Mouse (Mus musculus): ENCODE results near the gene Gpatch2l. TPM values are rescaled to one million over a fixed set of nuclear protein-coding genes. Genes with fewer than 3 reads are reported as not detected.
A peak's percentile ranks its signal among the peaks of the same experiment; 100 is the strongest.

Gpatch2l gene
- polyA plus RNA-seq, 1 experiment from 2014 or later = 25.0 TPM

DNA sequence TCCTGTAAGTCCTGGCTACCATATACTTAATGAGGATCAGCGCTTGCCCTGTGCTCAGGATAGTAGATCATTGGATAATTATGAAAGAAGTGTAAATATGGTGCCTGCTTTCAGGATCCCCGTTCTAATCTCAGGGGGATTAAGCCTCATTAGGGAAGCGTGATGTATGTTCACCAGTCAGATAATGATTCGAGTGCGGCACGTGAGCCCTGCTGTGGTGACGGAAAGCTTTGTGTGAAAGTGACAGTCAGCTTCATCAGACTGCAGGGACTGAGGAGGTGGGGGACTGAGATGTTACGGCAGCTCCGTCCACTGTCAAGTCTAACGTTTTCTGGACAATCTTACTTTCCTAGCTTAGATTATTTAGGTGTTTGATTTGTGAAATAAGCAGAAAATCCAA, 38.3 kb downstream of the Gpatch2l start:
- WGBS = 44% methylated on average over 10 of the region's 10 CpGs
- Histone ChIP-seq H3K36me3 (peaks cover 13% of the 10 kb centered on the region), H3K27me3 (replicated peaks) (no peaks in the 10 kb centered on the region), H3K4me3 (replicated peaks) (no peak overlapping the region), H3K9ac (replicated peaks) (no peak overlapping the region), H3K9me3 (replicated peaks) (no peaks in the 10 kb centered on the region), H3K4me2 (no peak overlapping the region), H3K4me1 (no peaks in the 10 kb centered on the region; the same call in 1 of the 2 replicates), H3K27ac (replicated peaks) (no peak overlapping the region)
- no peak for ATAC-seq (ENCODE audit: low FRiP score)

DNA sequence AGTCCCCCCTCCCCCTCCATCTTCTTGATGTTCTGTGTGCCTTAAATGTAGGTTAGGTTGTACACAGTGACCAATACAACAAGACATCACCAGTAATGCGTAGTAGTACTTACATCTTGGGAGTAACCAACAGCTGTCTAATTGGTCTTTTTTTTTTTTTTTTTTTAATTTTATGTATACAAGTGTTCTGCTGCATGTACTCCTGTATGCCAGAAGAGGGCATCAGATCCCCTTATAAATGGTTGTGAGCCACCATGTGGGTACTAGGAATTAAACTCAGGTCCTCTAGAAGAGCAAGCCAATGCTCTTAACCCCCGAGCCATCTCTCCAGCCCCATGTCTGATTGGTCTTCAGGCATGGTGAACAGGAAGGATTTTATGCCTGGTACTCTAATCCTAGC, 44.0 kb downstream of the Gpatch2l start:
- H3K9ac ChIP-seq (replicated peaks) = no peak overlapping the region
- H3K27me3 ChIP-seq (replicated peaks) = no peaks in the 10 kb centered on the region

GRCm38 (mm10) chr12:86297450-86297849, 55.8 kb downstream of the Gpatch2l start:
- Histone ChIP-seq H3K9ac (replicated peaks) (no peak overlapping the region), H3K27ac (replicated peaks) (no peak overlapping the region), H3K36me3 (no peaks in the 10 kb centered on the region), H3K4me1 (no peaks in the 10 kb centered on the region), H3K4me3 (replicated peaks) (no peak overlapping the region), H3K27me3 (replicated peaks) (no peaks in the 10 kb centered on the region), H3K4me2 (no peak overlapping the region), H3K9me3 (replicated peaks) (no peaks in the 10 kb centered on the region)
- ATAC-seq (ENCODE audit: low FRiP score) = no peak
- WGBS = 82% methylated on average over 10 of the region's 10 CpGs

More for the DNA sequence above, 44.0 kb downstream of the Gpatch2l start:
- H3K4me2 ChIP-seq = no peak overlapping the region
- H3K4me1 ChIP-seq = no peaks in the 10 kb centered on the region; the same call in 1 of the 2 replicates
- no peak overlapping the region for H3K27ac ChIP-seq (replicated peaks)
- H3K36me3 ChIP-seq = peaks cover 30% of the 10 kb centered on the region
- H3K9me3 ChIP-seq (replicated peaks) = no peaks in the 10 kb centered on the region
- no peak for ATAC-seq (ENCODE audit: low FRiP score)
- WGBS = 99% methylated on average over 2 of the region's 2 CpGs
- no peak overlapping the region for H3K4me3 ChIP-seq (replicated peaks)

GRCm38 (mm10) chr12:86302973-86303372, 61.3 kb downstream of the Gpatch2l start:
- H3K27me3 ChIP-seq (replicated peaks) = no peaks in the 10 kb centered on the region
- 90% methylated on average over 10 of the region's 10 CpGs for WGBS

GRCm38 (mm10) chr12:86305045-86305444, 63.4 kb downstream of the Gpatch2l start:
- no peaks in the 10 kb centered on the region for H3K4me1 ChIP-seq
- 71% methylated on average over 7 of the region's 7 CpGs for WGBS
- no peaks in the 10 kb centered on the region for H3K27me3 ChIP-seq (replicated peaks)
- no peak overlapping the region for H3K4me3 ChIP-seq (replicated peaks)
- H3K36me3 ChIP-seq = no peaks in the 10 kb centered on the region
- H3K9ac ChIP-seq (replicated peaks) = no peak overlapping the region
- H3K27ac ChIP-seq (replicated peaks) = no peak overlapping the region
- ATAC-seq (ENCODE audit: low FRiP score) = no peak
- 0 out of 2 replicates have a peak overlapping the region, but pooled peaks have one; percentile 32 for H3K4me2 ChIP-seq
- no peaks in the 10 kb centered on the region for H3K9me3 ChIP-seq (replicated peaks)

More at GRCm38 (mm10) chr12:86302973-86303372, 61.3 kb downstream of the Gpatch2l start:
- Histone ChIP-seq H3K9ac (replicated peaks) (no peak overlapping the region), H3K4me2 (no peak overlapping the region), H3K9me3 (replicated peaks) (no peaks in the 10 kb centered on the region), H3K36me3 (no peaks in the 10 kb centered on the region), H3K4me1 (no peaks in the 10 kb centered on the region), H3K27ac (replicated peaks) (no peak overlapping the region), H3K4me3 (replicated peaks) (no peak overlapping the region)
- ATAC-seq (ENCODE audit: low FRiP score) = no peak

- Histone ChIP-seq H3K9ac (replicated peaks) (no peak overlapping the region), H3K9me3 (replicated peaks) (no peaks in the 10 kb centered on the region), H3K4me1 (no peaks in the 10 kb centered on the region), H3K27me3 (replicated peaks) (no peaks in the 10 kb centered on the region), H3K36me3 (no peaks in the 10 kb centered on the region), H3K4me2 (peak overlapping the region; percentile 32; the same call in 1 of the 2 replicates), H3K27ac (replicated peaks) (no peak overlapping the region), H3K4me3 (replicated peaks) (no peak overlapping the region)
- 26% methylated on average over 15 of the region's 15 CpGs for WGBS
- no peak for ATAC-seq (ENCODE audit: low FRiP score)
Observed at GRCm38 (mm10) chr12:86305635-86306243, 64.1 kb downstream of the Gpatch2l start.

- no peak overlapping the region for H3K4me2 ChIP-seq
- H3K36me3 ChIP-seq = no peaks in the 10 kb centered on the region
- 80% methylated on average over 10 of the region's 10 CpGs for WGBS
Observed at GRCm38 (mm10) chr12:86309474-86309873, 67.8 kb downstream of the Gpatch2l start.

GRCm38 (mm10) chr12:86309902-86310301, 68.2 kb downstream of the Gpatch2l start:
- no peaks in the 10 kb centered on the region for H3K9me3 ChIP-seq (replicated peaks)
- 90% methylated on average over 4 of the region's 4 CpGs for WGBS
- H3K4me2 ChIP-seq = no peak overlapping the region
- H3K9ac ChIP-seq (replicated peaks) = no peak overlapping the region
- no peaks in the 10 kb centered on the region for H3K4me1 ChIP-seq
- H3K36me3 ChIP-seq = no peaks in the 10 kb centered on the region
- no peak overlapping the region for H3K4me3 ChIP-seq (replicated peaks)
- H3K27me3 ChIP-seq (replicated peaks) = 0 out of 2 replicates have a peak, but pooled peaks cover 2% of the 10 kb centered on the region
- H3K27ac ChIP-seq (replicated peaks) = no peak overlapping the region
- ATAC-seq (ENCODE audit: low FRiP score) = no peak

More at GRCm38 (mm10) chr12:86309474-86309873, 67.8 kb downstream of the Gpatch2l start:
- no peaks in the 10 kb centered on the region for H3K9me3 ChIP-seq (replicated peaks)
- no peak for ATAC-seq (ENCODE audit: low FRiP score)
- no peak overlapping the region for H3K27ac ChIP-seq (replicated peaks)
- H3K27me3 ChIP-seq (replicated peaks) = 0 out of 2 replicates have a peak, but pooled peaks cover 2% of the 10 kb centered on the region
- H3K4me1 ChIP-seq = no peaks in the 10 kb centered on the region
- H3K4me3 ChIP-seq (replicated peaks) = no peak overlapping the region
- no peak overlapping the region for H3K9ac ChIP-seq (replicated peaks)

GRCm38 (mm10) chr12:86320629-86321028, 79.0 kb downstream of the Gpatch2l start:
- 0 out of 2 replicates have a peak overlapping the region, but pooled peaks have one; percentile 4 for H3K4me2 ChIP-seq
- peaks cover 16% of the 10 kb centered on the region for H3K27me3 ChIP-seq (replicated peaks)

DNA sequence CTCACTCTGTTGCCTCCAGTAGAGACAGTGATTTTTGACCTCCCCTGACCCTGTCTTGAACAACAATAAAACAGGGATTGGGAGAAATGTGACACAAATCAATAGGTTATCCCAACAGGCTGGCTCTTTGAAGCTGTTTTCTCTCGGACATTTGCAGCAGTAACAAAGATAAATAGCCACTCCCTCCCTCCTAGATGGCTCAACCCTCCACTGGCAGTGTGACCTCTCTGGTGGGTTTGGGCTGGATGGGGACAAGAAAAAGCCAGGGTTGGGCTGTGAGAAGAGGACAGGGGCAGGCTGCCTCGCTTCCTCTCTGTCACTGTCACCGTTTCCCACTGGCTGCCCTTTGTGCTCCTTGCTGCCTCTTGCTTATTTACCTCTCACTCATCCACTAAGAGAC, 82.6 kb downstream of the Gpatch2l start:
- Histone ChIP-seq H3K4me2 (no peak overlapping the region), H3K36me3 (no peaks in the 10 kb centered on the region), H3K9me3 (replicated peaks) (no peaks in the 10 kb centered on the region), H3K9ac (replicated peaks) (no peak overlapping the region), H3K27ac (replicated peaks) (no peak overlapping the region), H3K4me1 (peaks cover 7% of the 10 kb centered on the region), H3K4me3 (replicated peaks) (no peak overlapping the region), H3K27me3 (replicated peaks) (peaks cover 21% of the 10 kb centered on the region)
- ATAC-seq (ENCODE audit: low FRiP score) = no peak
- WGBS = 14% methylated on average over 3 of the region's 3 CpGs

More at GRCm38 (mm10) chr12:86320629-86321028, 79.0 kb downstream of the Gpatch2l start:
- Histone ChIP-seq H3K9me3 (replicated peaks) (no peaks in the 10 kb centered on the region), H3K4me1 (peaks cover 7% of the 10 kb centered on the region), H3K9ac (replicated peaks) (no peak overlapping the region), H3K4me3 (replicated peaks) (no peak overlapping the region), H3K27ac (replicated peaks) (no peak overlapping the region), H3K36me3 (no peaks in the 10 kb centered on the region)
- ATAC-seq (ENCODE audit: low FRiP score) = no peak
- 8% methylated on average over 12 of the region's 12 CpGs for WGBS

- 60% methylated on average over 4 of the region's 4 CpGs for WGBS
- Histone ChIP-seq H3K36me3 (no peaks in the 10 kb centered on the region), H3K27ac (replicated peaks) (no peak overlapping the region), H3K4me3 (replicated peaks) (no peak overlapping the region), H3K4me1 (peaks cover 12% of the 10 kb centered on the region), H3K9me3 (replicated peaks) (no peaks in the 10 kb centered on the region), H3K4me2 (no peak overlapping the region), H3K27me3 (replicated peaks) (peaks cover 17% of the 10 kb centered on the region), H3K9ac (replicated peaks) (no peak overlapping the region)
- no peak for ATAC-seq (ENCODE audit: low FRiP score)
Observed at GRCm38 (mm10) chr12:86329813-86330212, 88.2 kb downstream of the Gpatch2l start.

DNA sequence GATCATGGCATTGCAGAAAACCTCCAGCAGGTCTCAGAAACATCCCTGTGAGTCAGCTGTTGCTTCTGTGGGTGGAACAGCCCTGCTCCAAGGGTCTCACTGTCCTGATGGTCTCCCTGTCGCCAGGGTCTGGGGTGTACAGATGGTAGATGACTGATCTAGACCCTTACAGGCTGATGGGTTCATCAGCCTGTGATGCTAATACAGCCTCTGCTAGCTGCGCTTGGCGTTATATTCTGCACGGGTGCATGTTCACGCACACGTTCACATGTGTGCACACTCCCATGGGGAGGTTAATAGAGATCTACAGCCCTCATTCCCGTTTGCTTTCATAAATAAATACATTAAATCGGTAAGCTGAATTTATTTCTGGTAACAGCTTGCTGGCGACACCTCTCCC, 89.0 kb downstream of the Gpatch2l start:
- Histone ChIP-seq H3K27me3 (replicated peaks) (peaks cover 16% of the 10 kb centered on the region), H3K36me3 (no peaks in the 10 kb centered on the region), H3K4me3 (replicated peaks) (no peak overlapping the region), H3K9ac (replicated peaks) (0 out of 2 replicates have a peak overlapping the region, but pooled peaks have one; percentile 0), H3K9me3 (replicated peaks) (no peaks in the 10 kb centered on the region), H3K4me2 (peak overlapping the region; percentile 34), H3K27ac (replicated peaks) (no peak overlapping the region), H3K4me1 (peaks cover 12% of the 10 kb centered on the region)
- peak; percentile 75; the same call in 1 of the 2 replicates for ATAC-seq (ENCODE audit: low FRiP score)
- WGBS = 29% methylated on average over 9 of the region's 9 CpGs
